In the genomic region with DNA sequence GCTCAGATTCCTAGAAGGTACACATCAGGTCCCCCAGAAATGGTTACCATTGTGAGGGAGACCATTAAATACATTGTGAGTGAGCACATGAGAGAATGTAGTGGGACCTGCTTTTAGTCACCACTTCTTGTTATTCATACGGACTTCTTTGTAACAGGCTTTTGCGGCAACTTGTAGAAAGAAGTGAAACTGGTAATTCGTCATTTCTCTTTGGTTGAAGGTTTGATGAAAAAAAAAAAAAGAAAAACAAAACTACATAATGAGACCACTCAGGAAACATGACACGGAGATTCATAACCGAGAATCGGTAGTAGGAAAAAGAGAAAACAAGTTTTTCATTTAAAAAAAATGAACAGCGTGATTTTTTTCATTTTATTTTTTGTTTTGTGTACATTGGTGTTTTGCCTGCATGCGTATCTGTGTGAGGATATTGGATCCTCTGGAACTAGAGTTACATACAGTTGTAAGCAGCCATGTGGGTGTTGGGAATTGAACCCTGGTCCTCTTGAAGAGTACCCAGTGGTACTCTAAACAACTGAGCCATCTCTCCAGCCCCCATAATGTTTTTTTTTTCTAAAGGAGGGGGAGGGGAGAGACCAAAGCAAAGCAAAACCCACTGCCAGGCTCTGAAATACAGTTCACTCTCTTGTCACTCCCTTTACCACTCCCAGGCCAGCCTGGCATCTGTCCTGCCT, we compare ENCODE assay signal across 20 mouse cellular contexts.
DNase-seq lines count a peak whose midpoint lies in the region; ATAC-seq and TF ChIP-seq lines count a peak whose summit lies in the region.
"Had no signal": no experiment of that assay in that cellular context is flagged by ENCODE, and none has a peak within 500 bp of the region (broad histone marks: within the 10 kb centered on the region; RNA-seq: fewer than 3 reads in every experiment).

No protein-coding gene starts in this region.

- H3K36me3 ChIP-seq in lung, embryonic 14.5 days (ENCODE audit: insufficient read depth): 0 out of 2 replicates have a peak, but pooled peaks cover 5% of the 10 kb centered on the region
- H3K36me3 ChIP-seq: liver, embryonic 13.5 days; neural tube, embryonic 12.5 days had no signal

- H3K4me2 ChIP-seq in lung, embryonic 14.5 days: no peak overlapping the region
- H3K4me2 ChIP-seq: forebrain, embryonic 13.5 days; heart, embryonic 12.5 days; liver, embryonic 13.5 days; neural tube, embryonic 12.5 days had no signal

- no peak overlapping the region for H3K9ac ChIP-seq in lung, embryonic 14.5 days
- H3K9ac ChIP-seq: forebrain, embryonic 13.5 days; heart, embryonic 12.5 days; liver, embryonic 13.5 days; neural tube, embryonic 12.5 days had no signal

- no peak overlapping the region for H3K4me3 ChIP-seq in lung, embryonic 14.5 days (ENCODE audit: low read depth, low read length)
- H3K4me3 ChIP-seq: forebrain, embryonic 13.5 days; heart, embryonic 12.5 days; hindbrain, embryonic 10.5 days; liver, embryonic 13.5 days; neural tube, embryonic 12.5 days had no signal

- no peak for ATAC-seq in lung, embryonic 14.5 days (ENCODE audit: insufficient read depth)
- peak; percentile 55 for ATAC-seq in activated CD4-positive, CD25-positive, alpha-beta regulatory T cell, adult 4 months
- peak; percentile 75 for ATAC-seq in megakaryocyte, adult 5-6 weeks (ENCODE audit: poor library complexity, severe bottlenecking)
- ATAC-seq: forebrain, embryonic 13.5 days; midbrain, embryonic 16.5 days had no signal

- no peak overlapping the region for H3K27ac ChIP-seq in lung, embryonic 14.5 days (ENCODE audit: low read depth)
- H3K27ac ChIP-seq: forebrain, embryonic 13.5 days; hindbrain, embryonic 10.5 days; liver, embryonic 13.5 days; neural tube, embryonic 12.5 days had no signal

- WGBS in lung, embryonic 14.5 days: 80% methylated on average over 8 of the region's 8 CpGs

- H3K27me3 ChIP-seq in lung, embryonic 14.5 days (ENCODE audit: insufficient read depth, low read length): no peaks in the 10 kb centered on the region
- H3K27me3 ChIP-seq: forebrain, embryonic 13.5 days; heart, embryonic 12.5 days; liver, embryonic 13.5 days; neural tube, embryonic 12.5 days had no signal

- TF ChIP-seq CTCF in lung, embryonic 14.5 days (IDR thresholded peaks at IDR 0.05; ENCODE audit: low read depth): no peak

- H3K4me1 ChIP-seq in lung, embryonic 14.5 days (ENCODE audit: insufficient read depth): no peaks in the 10 kb centered on the region
- H3K4me1 ChIP-seq: forebrain, embryonic 13.5 days; hindbrain, embryonic 10.5 days; neural tube, embryonic 12.5 days had no signal

- intact Hi-C loops in gastrocnemius, postnatal 14 days (cut with DNase I; ENCODE audit: low total_unique reads): no loop called here
- intact Hi-C loops in heart, postnatal 25 days (cut with DNase I): no loop called here

- H3K9me3 ChIP-seq in lung, embryonic 14.5 days (ENCODE audit: low read depth, low read length): no peaks in the 10 kb centered on the region
- H3K9me3 ChIP-seq: forebrain, embryonic 13.5 days; G1E; heart, embryonic 12.5 days; hindbrain, embryonic 10.5 days; liver, embryonic 13.5 days; neural tube, embryonic 12.5 days had no signal

- peak; percentile 21 for DNase-seq in lung, embryonic 14.5 days
- no peak for DNase-seq in lung, postnatal 10 days
- DNase-seq in A20 (ENCODE audit: low read depth, low spot score): peak; percentile 77
- DNase-seq in gastrocnemius, postnatal 14 days: no peak
- DNase-seq in heart, postnatal 25 days (ENCODE audit: low spot score): no peak
- DNase-seq in MN1 (ENCODE audit: low spot score): no peak
- DNase-seq: adrenal gland, adult 2 months; cerebellum, adult 11 months; cerebellum, postnatal 14 days; kidney, adult 9 months; layer of hippocampus, postnatal 36 days; liver, embryonic 13.5 days had no signal

Comparison
In these comparisons a context has a peak if more than half of its experiments do, and no peak if none do; other contexts are left out.
1. DNase-seq: peak in lung, embryonic 14.5 days (single experiment) and A20 (single experiment); none in lung, postnatal 10 days (single experiment), gastrocnemius, postnatal 14 days (single experiment), heart, postnatal 25 days (single experiment) and MN1 (single experiment).